Mouse (Mus musculus): Measurements from ENCODE around the gene Sfrp2. TPM values are rescaled to one million over a fixed set of nuclear protein-coding genes. Genes with fewer than 3 reads are reported as not detected.

The Sfrp2 gene
- polyA plus RNA-seq, 1 experiment from 2014 or later: 46.7 TPM

DNA sequence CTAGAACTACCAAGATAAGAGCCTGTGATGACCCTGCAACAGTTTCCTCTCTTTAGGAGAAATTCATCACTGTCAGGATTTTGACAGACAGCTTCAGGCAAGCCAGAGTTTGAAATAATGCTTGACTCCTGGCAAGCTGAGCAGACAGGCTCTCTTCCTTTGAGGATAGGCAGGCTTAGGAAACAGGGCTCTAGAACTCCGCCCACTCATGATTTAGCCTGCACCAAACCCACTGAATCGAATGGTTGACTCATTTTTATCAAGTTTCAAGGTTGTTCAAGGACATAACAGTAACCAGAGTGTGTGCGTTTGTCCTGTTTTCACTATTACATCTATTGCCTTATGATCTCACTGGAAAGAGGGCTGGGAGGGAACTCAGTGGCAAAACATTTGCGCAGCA is 18.8 kb upstream of the Sfrp2 start:
- no peaks in the 10 kb centered on the region for H3K36me3 ChIP-seq (ENCODE audit: control insufficient read depth, insufficient read depth, low read length)
- H3K27ac ChIP-seq (ENCODE audit: low read length): no peak overlapping the region
- no peak overlapping the region for H3K4me2 ChIP-seq (ENCODE audit: low read length)
- H3K4me3 ChIP-seq (ENCODE audit: low read depth, low read length): no peak overlapping the region
- H3K9me3 ChIP-seq (replicated peaks; ENCODE audit: control insufficient read depth, low read length, poor library complexity, severe bottlenecking): no peaks in the 10 kb centered on the region
- WGBS: 94% methylated on average over 4 of the region's 4 CpGs
- ATAC-seq: no peak
- H3K27me3 ChIP-seq (ENCODE audit: control insufficient read depth, insufficient read depth, low read depth, low read length): no peaks in the 10 kb centered on the region
- no peak overlapping the region for H3K9ac ChIP-seq (ENCODE audit: low read depth, low read length)
- no peaks in the 10 kb centered on the region for H3K4me1 ChIP-seq (ENCODE audit: control insufficient read depth, insufficient read depth, low read length)

DNA sequence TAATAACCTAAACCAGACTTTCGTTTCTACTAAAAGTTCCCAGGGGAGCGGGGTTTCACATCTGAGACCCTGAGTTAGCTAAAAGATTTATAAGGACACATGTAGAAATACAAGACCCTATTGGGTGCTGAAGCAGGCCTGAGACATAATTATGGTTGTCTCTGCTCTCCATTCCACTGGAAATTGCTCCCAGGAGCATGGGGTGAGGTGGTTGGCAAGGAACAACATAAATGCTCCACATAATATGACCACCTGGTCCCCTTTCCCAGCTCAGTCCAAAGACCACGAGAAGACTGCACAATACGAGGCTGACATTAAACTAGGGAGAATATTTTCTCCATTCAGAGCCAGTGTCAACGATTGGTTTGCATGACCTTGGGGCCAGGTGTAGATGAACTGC is 18.2 kb upstream of the Sfrp2 start:
- no peaks in the 10 kb centered on the region for H3K27me3 ChIP-seq (ENCODE audit: control insufficient read depth, insufficient read depth, low read depth, low read length)
- no peak overlapping the region for H3K4me2 ChIP-seq (ENCODE audit: low read length)
- ATAC-seq: no peak
- H3K36me3 ChIP-seq (ENCODE audit: control insufficient read depth, insufficient read depth, low read length): no peaks in the 10 kb centered on the region
- no peak overlapping the region for H3K4me3 ChIP-seq (ENCODE audit: low read depth, low read length)
- H3K27ac ChIP-seq (ENCODE audit: low read length): no peak overlapping the region
- WGBS: 77% methylated on average over 5 of the region's 5 CpGs
- no peaks in the 10 kb centered on the region for H3K4me1 ChIP-seq (ENCODE audit: control insufficient read depth, insufficient read depth, low read length)
- H3K9me3 ChIP-seq (replicated peaks; ENCODE audit: control insufficient read depth, low read length, poor library complexity, severe bottlenecking): no peaks in the 10 kb centered on the region
- H3K9ac ChIP-seq (ENCODE audit: low read depth, low read length): no peak overlapping the region

DNA sequence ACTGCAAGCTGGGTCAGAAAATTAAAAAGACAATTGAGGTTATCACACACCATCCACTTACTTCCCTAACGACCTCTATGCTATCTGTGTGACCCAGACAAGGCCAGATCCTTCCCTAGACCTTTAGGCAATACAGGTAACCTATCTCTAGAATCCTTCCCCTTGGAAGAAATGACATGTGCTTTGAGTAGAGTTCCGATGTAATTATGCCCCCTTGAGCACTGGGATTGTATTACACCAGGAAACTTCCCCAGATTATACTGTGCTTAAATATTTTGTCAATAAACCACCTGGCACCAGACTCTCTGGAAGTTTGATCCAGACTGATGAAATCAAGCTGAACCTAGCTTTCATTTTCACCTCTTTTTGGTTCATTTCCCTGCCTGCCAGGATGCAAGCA is 14.5 kb upstream of the Sfrp2 start:
- H3K4me3 ChIP-seq (ENCODE audit: low read depth, low read length): no peak overlapping the region
- no peaks in the 10 kb centered on the region; the same call in 1 of the 2 replicates for H3K9me3 ChIP-seq (replicated peaks; ENCODE audit: control insufficient read depth, low read length, poor library complexity, severe bottlenecking)
- 47% methylated on average over 2 of the region's 2 CpGs for WGBS
- no peak overlapping the region for H3K9ac ChIP-seq (ENCODE audit: low read depth, low read length)
- H3K4me2 ChIP-seq (ENCODE audit: low read length): no peak overlapping the region
- no peak overlapping the region for H3K27ac ChIP-seq (ENCODE audit: low read length)
- no peaks in the 10 kb centered on the region for H3K27me3 ChIP-seq (ENCODE audit: control insufficient read depth, insufficient read depth, low read depth, low read length)
- no peaks in the 10 kb centered on the region for H3K4me1 ChIP-seq (ENCODE audit: control insufficient read depth, insufficient read depth, low read length)
- no peak for ATAC-seq
- H3K36me3 ChIP-seq (ENCODE audit: control insufficient read depth, insufficient read depth, low read length): no peaks in the 10 kb centered on the region

DNA sequence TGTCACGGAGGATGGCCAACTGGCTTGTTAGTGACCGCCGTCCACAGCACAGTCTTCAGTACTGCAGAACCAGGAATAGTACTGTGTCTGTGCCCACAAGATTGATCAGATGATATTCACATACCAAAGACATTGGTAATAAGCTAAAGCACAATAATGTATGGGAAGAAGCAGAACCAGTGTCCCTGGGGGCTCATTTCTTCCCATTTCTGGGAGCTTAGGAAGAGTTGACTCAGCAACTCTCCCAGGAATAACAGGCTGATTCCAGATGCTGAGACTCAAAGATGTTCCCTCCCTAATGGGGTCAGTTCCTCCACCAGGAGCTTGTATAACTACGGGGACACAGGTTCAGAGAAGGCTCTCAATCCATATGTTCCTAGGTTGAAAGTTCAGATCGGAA is 13.9 kb upstream of the Sfrp2 start:
- ATAC-seq: no peak
- WGBS: 91% methylated on average over 5 of the region's 5 CpGs
- H3K9me3 ChIP-seq (replicated peaks; ENCODE audit: control insufficient read depth, low read length, poor library complexity, severe bottlenecking): no peaks in the 10 kb centered on the region; the same call in 1 of the 2 replicates

DNA sequence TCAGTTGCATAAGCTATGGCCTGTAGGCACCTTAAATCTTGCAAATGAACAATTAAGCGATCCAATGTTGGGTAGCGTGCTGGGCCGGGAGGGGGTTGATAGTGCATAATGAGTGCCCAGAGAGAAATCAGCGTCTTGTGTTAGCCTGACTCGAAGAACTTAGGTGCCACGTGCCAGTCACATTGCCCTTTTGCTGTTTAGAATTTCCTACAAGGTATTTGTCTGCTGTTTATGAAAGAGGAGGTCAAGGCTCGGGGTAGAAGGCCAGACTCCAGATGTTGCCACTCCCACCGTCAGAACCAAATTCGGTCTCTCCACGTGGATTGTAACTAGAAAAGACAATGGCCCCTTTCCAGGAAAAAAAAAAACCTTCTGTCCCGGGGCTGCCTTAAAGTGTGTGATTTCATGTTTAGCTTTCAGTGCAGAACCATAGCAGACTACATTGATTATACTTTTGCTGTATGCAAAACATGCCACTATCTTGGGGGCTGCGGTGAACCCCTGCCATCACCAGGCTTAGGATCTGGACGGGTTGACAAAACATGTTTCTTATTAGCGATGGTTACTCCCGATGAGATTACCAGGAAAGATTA is 11.0 kb upstream of the Sfrp2 start:
- no peak overlapping the region for H3K4me2 ChIP-seq (ENCODE audit: low read length)
- no peaks in the 10 kb centered on the region for H3K4me1 ChIP-seq (ENCODE audit: control insufficient read depth, insufficient read depth, low read length)
- H3K27me3 ChIP-seq (ENCODE audit: control insufficient read depth, insufficient read depth, low read depth, low read length): no peaks in the 10 kb centered on the region
- 81% methylated on average over 15 of the region's 15 CpGs for WGBS
- ATAC-seq: no peak
- H3K4me3 ChIP-seq (ENCODE audit: low read depth, low read length): no peak overlapping the region
- H3K36me3 ChIP-seq (ENCODE audit: control insufficient read depth, insufficient read depth, low read length): no peaks in the 10 kb centered on the region
- H3K27ac ChIP-seq (ENCODE audit: low read length): no peak overlapping the region
- no peaks in the 10 kb centered on the region; the same call in 1 of the 2 replicates for H3K9me3 ChIP-seq (replicated peaks; ENCODE audit: control insufficient read depth, low read length, poor library complexity, severe bottlenecking)
- H3K9ac ChIP-seq (ENCODE audit: low read depth, low read length): no peak overlapping the region

More for the DNA sequence above, 13.9 kb upstream of the Sfrp2 start:
- H3K27ac ChIP-seq (ENCODE audit: low read length): no peak overlapping the region
- H3K36me3 ChIP-seq (ENCODE audit: control insufficient read depth, insufficient read depth, low read length): no peaks in the 10 kb centered on the region
- H3K9ac ChIP-seq (ENCODE audit: low read depth, low read length): no peak overlapping the region
- H3K4me2 ChIP-seq (ENCODE audit: low read length): no peak overlapping the region
- H3K4me3 ChIP-seq (ENCODE audit: low read depth, low read length): no peak overlapping the region
- no peaks in the 10 kb centered on the region for H3K27me3 ChIP-seq (ENCODE audit: control insufficient read depth, insufficient read depth, low read depth, low read length)
- no peaks in the 10 kb centered on the region for H3K4me1 ChIP-seq (ENCODE audit: control insufficient read depth, insufficient read depth, low read length)

DNA sequence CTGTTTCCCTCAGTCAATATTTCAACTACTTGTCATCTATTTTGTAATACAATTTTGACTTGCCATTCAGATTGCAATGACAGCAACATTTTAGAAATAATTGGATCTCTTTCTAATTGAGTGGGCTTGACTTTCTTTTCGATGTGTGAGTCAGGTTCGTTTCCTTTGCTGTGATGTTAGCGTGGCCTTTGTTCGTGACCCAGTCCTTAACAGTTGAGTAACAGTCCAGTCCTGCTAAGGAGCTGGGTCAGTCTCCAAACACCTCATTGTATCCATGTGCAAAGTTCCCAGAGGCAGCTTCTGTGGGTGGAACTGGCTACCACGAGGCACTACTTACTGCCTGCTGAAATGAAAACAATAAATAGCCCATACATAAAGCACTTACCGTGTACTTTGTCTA is 10.5 kb upstream of the Sfrp2 start:
- Histone ChIP-seq H3K9ac (ENCODE audit: low read depth, low read length) (no peak overlapping the region), H3K4me1 (ENCODE audit: control insufficient read depth, insufficient read depth, low read length) (no peaks in the 10 kb centered on the region), H3K27ac (ENCODE audit: low read length) (no peak overlapping the region), H3K9me3 (replicated peaks; ENCODE audit: control insufficient read depth, low read length, poor library complexity, severe bottlenecking) (no peaks in the 10 kb centered on the region; the same call in 1 of the 2 replicates), H3K4me2 (ENCODE audit: low read length) (no peak overlapping the region), H3K4me3 (ENCODE audit: low read depth, low read length) (no peak overlapping the region), H3K27me3 (ENCODE audit: control insufficient read depth, insufficient read depth, low read depth, low read length) (no peaks in the 10 kb centered on the region), H3K36me3 (ENCODE audit: control insufficient read depth, insufficient read depth, low read length) (no peaks in the 10 kb centered on the region)
- WGBS: 81% methylated on average over 6 of the region's 6 CpGs
- ATAC-seq: no peak

DNA sequence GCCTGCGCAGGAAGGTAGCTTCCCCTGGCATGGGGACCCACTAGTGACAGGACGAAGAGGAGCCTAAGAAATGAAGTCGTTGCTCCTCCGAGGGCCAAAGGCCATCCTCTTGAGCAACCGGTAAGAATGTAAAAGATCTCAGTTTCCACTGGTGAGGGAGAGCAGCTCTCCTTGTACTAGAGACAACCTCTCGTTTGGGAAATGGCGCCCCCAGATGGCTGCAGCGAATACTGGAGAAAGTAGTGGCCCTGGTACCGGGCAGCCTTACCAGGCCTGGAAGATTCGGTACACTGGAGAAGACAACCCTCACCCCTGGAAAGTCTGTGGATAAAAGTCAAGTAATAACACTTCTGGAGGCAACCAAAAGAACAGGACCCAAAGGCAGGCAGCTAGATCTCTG is 3.8 kb upstream of the Sfrp2 start:
- WGBS: 71% methylated on average over 10 of the region's 10 CpGs
- Histone ChIP-seq H3K27ac (ENCODE audit: low read length) (no peak overlapping the region), H3K9ac (ENCODE audit: low read depth, low read length) (no peak overlapping the region), H3K4me3 (ENCODE audit: low read depth, low read length) (no peak overlapping the region), H3K27me3 (ENCODE audit: control insufficient read depth, insufficient read depth, low read depth, low read length) (no peaks in the 10 kb centered on the region), H3K9me3 (replicated peaks; ENCODE audit: control insufficient read depth, low read length, poor library complexity, severe bottlenecking) (no peaks in the 10 kb centered on the region), H3K36me3 (ENCODE audit: control insufficient read depth, insufficient read depth, low read length) (no peaks in the 10 kb centered on the region), H3K4me1 (ENCODE audit: control insufficient read depth, insufficient read depth, low read length) (peaks cover 7% of the 10 kb centered on the region; the same call in 1 of the 2 replicates), H3K4me2 (ENCODE audit: low read length) (no peak overlapping the region)
- ATAC-seq: no peak

DNA sequence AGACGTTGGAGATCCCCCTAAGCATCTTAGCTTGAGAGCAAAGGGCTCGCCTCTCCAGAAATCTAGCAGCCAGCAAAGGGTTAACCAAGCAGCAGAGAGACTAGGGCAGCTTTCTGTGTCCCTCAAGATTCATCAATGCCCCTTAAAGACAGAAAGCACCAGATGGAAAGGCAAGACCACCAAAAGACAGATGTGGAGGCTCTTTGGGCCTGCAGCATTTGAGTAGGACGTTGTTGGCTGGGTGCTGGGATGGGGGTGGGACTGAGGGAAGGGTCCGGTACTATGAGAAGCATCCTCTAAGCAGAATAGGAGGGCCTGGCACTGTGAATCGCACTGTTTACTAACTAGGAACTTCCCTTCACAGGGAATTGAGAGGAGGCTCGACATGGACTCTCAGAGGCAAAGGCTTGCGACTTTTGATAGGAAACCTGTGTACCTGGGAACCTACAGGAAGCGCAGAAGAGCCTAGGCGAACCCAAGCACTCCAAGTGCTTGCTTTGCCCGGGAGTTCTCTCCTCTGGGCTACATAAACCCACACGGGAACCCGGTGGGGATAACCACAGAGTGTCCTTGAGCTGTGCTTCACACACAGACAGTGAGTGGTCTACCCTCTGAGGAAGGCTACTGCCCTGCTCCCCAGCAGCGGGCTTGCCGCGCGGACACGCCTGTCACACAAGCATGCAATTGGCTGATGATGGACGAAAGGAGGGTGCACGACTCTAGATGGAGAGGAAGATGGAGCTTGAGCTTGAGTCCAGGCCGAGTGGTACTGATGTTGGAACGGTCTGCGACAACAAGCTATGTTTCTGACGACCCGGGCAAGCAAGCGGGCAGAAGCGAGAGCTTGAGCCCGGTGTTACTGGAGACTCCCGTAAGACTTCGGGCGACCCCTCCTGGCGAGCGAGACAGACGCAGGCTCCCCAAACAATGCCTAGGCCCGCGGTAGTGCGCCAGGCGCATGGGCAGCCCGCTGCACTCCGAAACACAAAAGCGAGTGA is 2.3 kb upstream of the Sfrp2 start:
- Histone ChIP-seq H3K4me3 (ENCODE audit: low read depth, low read length) (peak overlapping the region; percentile 36), H3K4me1 (ENCODE audit: control insufficient read depth, insufficient read depth, low read length) (peaks cover 13% of the 10 kb centered on the region), H3K36me3 (ENCODE audit: control insufficient read depth, insufficient read depth, low read length) (no peaks in the 10 kb centered on the region), H3K4me2 (ENCODE audit: low read length) (peak overlapping the region; percentile 68), H3K27me3 (ENCODE audit: control insufficient read depth, insufficient read depth, low read depth, low read length) (no peaks in the 10 kb centered on the region), H3K27ac (ENCODE audit: low read length) (no peak overlapping the region), H3K9ac (ENCODE audit: low read depth, low read length) (peak overlapping the region; percentile 64), H3K9me3 (replicated peaks; ENCODE audit: control insufficient read depth, low read length, poor library complexity, severe bottlenecking) (no peaks in the 10 kb centered on the region)
- WGBS: 7% methylated on average over 40 of the region's 40 CpGs
- ATAC-seq: peak; percentile 89

DNA sequence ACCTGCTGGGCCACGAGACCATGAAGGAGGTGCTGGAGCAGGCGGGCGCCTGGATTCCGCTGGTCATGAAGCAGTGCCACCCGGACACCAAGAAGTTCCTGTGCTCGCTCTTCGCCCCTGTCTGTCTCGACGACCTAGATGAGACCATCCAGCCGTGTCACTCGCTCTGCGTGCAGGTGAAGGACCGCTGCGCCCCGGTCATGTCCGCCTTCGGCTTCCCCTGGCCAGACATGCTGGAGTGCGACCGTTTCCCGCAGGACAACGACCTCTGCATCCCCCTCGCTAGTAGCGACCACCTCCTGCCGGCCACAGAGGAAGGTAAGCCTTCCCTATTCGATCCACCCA is 577 bp downstream of the Sfrp2 start:
- H3K36me3 ChIP-seq (ENCODE audit: control insufficient read depth, insufficient read depth, low read length): no peaks in the 10 kb centered on the region
- no peak overlapping the region for H3K27ac ChIP-seq (ENCODE audit: low read length)
- peak overlapping the region; percentile 51 for H3K4me3 ChIP-seq (ENCODE audit: low read depth, low read length)
- peaks cover 13% of the 10 kb centered on the region for H3K4me1 ChIP-seq (ENCODE audit: control insufficient read depth, insufficient read depth, low read length)
- no peaks in the 10 kb centered on the region for H3K27me3 ChIP-seq (ENCODE audit: control insufficient read depth, insufficient read depth, low read depth, low read length)
- H3K4me2 ChIP-seq (ENCODE audit: low read length): peak overlapping the region; percentile 93
- ATAC-seq: no peak; the same call in none of the 2 replicates
- WGBS: under 1% methylated on average over 25 of the region's 25 CpGs
- H3K9ac ChIP-seq (ENCODE audit: low read depth, low read length): peak overlapping the region; percentile 75
- H3K9me3 ChIP-seq (replicated peaks; ENCODE audit: control insufficient read depth, low read length, poor library complexity, severe bottlenecking): no peaks in the 10 kb centered on the region

All from midbrain, embryonic 16.5 days (tissue).